Mouse (Mus musculus) lung, postnatal 14 days (tissue): ENCODE measurements around the gene Glipr2.

ENCODE experiments used
- DNase-seq: peaks from one replicate; pipeline ENCODE4 v3.0.0; 2021

The Glipr2 gene

DNA sequence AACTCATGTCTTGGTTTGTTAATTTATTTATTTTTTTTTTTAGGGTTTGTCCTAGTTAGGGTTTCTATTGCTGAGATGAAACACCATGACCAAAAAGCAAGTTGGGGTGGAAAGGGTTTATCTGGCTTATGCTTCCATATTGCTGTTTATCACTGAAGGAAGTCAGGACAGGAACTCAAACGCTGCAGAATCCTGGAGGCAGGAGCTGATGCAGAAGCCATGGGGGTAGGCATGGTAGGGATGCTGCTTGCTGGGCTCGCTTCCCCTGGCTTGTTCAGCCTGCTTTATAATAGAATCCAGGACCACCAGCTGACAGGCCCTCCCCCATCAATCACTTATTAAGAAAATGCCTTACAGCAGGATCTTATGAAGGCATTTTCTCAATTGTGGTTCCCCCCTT is 53.7 kb downstream of the Glipr2 start:
- DNase-seq = no peak

DNA sequence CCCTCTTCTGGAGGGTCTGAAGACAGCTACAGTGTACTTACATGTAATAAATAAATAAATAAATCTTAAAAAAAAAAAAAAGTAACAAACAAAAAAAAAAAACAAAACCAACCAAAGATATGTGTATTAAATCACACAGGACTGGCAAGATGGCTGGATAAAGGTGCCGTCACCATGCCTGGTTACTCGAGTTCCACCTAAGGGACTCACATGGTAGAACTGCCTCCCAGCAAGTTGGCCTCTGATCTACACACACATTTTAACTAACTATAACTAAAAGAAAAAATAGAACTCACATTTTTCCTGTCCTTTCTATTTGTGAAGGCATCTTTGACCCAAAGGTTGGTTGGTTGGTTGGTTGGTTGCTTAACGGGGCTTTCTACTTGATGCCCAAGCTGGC is 54.6 kb downstream of the Glipr2 start:
- no peak for DNase-seq

DNA sequence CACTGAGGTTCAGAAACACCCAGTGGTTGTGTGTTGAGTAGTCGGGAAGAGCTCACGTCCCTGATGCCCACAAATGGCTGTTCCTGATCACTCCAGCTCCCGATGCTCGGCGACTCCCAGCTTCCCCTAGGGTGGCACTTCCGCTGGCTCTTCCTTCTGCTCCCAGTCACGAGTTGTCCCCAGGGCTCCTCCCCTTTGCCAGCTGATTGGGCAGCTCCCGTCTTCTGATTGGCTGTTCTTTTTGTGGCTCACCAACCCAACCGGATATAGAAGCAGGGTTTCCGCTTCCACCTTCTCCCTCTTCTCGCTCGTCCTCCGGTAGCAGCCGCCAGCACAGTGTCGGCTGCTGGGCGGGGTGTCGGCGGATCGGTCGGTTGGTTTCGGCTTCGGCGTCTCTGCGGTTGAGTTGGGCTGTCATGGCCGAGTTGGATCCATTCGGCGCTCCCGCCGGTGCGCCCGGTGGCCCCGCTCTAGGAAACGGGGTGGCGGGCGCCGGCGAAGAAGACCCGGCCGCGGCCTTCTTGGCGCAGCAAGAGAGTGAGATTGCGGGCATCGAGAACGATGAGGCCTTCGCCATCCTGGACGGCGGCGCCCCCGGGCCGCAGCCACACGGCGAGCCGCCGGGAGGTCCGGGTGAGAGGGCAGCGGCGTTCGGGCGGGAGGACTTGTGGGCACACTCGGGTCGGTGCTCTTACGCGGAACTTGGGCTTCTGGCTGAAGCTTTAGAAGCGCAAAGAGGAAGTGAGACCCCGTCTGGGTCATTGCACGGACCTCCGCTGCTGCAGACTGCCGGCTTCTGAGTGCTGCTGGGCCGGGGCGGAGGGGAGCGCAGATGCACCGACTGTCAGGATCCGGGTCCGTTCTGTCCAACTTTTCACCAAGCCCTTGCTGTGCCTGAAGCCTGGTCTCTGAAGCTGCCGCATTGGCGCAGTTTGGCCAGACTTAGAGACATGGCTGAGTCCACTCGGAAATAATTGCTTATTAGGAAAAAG is 55.5 kb downstream of the Glipr2 start:
- DNase-seq = peak; percentile 89

DNA sequence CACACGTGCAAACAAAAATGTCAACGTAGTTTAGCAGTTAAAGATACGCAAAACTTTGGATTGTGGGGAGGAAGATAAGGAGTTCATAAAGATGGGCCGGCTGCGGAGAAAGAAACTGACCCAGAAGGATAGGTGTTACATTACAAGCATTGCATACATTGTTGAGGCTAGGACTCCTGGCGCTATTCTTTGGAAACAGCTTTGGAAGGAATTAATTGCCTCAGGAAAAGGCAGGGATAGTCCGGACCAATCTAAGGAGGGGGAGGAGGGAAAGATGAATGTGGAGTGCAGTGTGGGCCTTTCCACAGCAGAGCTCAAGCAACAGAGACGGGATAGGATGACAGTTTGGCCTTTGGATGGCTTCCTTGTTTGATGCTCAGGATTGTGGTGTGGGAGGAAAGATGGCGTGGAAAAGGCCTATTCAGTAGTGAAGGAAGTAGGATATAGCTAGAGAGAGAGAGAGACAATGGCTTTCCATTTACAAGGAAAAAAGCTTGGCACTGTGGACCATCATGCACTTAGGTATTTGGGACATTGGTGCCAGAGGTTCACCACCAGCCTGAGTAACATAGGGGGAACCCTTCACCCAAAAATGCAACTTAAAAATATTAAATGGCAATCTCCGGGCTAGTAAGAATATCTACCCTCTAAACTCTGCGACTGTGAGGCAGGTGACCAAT is 56.3 kb downstream of the Glipr2 start:
- no peak for DNase-seq

DNA sequence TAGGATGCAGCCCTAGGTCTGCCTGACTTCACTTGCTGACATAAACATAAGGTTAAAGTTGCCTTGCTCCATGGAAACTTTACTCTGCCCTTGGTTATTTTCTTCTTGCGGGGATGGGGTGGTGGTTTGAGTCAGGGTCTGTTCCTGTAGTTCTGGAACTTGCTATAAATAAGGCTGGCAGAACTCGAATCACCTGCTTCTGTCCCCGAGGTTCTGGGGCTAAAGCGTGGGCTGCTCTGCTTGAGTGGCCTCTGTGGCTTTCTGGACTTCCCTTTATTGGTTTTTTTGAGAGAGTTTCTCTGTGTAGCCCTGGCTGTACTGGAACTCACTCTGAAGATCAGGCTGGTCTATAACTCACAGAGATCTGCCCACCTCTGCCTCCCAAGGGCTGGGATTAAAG is 58.9 kb downstream of the Glipr2 start:
- no peak for DNase-seq

DNA sequence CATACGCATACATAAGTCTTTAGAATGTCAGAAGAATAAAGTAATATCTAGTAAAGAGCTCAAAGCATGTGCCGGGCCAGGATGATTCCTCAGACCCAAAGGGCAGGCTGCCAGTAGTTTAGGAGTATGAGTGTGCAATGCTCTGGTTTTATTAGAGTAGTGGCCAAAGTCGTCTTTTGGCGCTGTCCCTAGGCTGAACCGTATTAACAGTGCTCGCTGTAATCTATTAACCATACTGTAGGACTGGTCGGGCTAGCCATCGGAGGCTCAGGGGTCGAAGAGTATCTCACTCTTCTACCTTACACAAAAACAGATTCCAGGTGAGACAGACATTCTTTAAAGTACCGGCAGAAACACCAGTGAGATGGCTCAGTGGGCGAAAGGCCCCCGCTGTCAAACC is 59.6 kb downstream of the Glipr2 start:
- no peak for DNase-seq

DNA sequence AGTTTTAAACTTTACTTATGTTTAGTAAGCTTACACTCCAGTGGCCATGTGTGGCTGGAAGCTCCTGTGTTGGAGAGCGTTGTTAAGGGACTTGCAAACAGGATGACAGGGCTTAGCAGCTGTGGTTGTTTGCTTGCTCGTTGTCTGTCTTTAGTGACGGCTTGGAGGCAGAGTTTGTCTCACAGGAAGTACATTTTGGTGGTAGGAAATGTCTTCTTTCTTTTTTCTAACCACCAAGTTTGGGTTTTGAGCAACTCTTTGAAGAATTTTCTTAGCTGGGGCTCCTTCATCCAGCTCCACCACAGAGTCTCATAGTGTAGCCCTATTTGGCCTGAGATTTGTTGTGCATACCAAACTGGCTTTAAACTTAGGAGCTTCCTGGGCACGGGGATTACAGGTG is 65.1 kb downstream of the Glipr2 start:
- DNase-seq = no peak

DNA sequence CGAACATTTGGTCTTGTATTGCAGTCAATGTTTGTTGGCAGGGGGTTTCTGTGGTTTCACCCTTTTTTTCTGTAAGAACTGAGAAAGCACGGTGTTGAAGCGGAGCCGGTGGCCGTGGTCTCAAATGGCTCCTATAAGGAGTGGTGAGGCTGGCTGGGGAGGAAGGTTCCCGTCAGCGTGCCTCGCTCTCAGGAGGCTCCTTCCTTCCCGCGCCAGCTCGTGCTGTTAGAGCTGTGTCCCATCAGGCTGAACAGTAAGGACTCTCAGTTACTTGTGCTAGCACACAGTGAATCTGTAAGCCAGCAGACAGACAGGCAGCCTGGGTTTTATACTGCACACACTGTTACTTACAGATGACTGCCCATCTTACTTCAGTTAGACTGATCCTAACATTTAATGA is 65.6 kb downstream of the Glipr2 start:
- DNase-seq = no peak

DNA sequence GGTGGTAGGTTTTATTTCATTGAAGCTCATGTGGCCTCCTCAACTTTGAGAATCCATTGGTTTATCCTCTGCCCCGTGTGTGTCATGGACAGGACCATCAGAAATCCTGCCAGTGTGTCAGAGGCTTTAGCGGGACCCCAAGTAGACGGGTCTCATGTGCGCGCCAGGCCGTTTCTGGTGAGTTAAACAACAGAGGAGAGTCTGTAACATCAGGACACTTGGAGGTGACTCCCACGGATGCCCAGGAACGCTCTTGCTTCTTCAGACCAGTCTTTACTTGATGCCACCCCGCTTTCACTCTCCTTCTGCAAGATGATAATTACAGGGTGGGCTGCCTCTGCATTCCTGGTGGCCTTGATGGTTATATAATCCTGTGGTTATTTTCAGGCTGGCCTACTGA is 66.5 kb downstream of the Glipr2 start:
- no peak for DNase-seq

DNA sequence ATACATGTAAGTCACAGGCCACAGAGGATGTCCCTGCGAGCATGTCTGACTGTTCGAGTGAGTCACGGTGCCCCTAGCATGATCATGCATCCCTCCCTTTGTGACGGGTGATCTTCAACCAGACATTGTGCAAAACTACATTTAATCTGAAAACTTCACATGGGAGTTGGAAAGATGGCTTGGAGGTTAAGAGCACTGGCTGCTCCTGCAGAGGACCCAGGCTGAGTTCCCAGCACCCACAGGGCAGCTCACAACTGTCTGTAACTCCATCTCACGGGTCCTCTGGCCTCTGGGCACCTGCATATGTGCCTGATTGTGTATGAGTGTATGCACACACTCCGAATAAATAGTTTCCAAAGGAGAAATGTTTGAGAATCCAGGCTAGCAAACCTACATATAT is 67.0 kb downstream of the Glipr2 start:
- DNase-seq = no peak

DNA sequence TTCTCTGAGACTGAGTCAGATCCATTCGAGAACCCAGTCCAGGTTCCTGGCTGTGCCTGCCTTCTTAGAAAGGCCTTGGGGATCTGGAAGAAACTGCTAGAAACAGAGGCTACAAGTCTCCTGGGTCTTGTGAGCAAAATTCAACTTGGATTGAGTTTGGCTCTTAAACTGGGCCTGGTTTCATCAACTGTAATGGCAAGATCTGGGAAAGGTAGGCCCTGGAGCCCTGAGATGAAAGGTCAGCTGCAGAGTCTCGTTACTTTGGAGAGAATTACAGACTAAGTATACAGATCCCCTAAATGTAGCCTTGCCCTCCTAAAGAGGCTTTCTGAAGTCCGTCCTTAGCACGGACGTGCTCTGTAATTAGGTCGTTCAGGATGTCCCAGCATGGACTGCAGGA is 68.4 kb downstream of the Glipr2 start:
- no peak for DNase-seq
